Mouse (Mus musculus) ES-Bruce4 (cell line): Measurements from ENCODE around the gene Per3. TPM values are rescaled to one million over a fixed set of nuclear protein-coding genes. Genes with fewer than 3 reads are reported as not detected.

Experiments used
- H3K27ac ChIP-seq: 2 replicates; pipeline ENCODE4 v1.5.1; 2012; ENCODE audit warnings: low read length, inconsistent platforms; ENCODE audit not compliant: insufficient read depth
- H3K27me3 ChIP-seq: 2 replicates; pipeline ENCODE4 v1.6.1; 2012; ENCODE audit warnings: mild to moderate bottlenecking, low read length, inconsistent platforms; ENCODE audit not compliant: control insufficient read depth, poor library complexity, insufficient read depth, severe bottlenecking
- H3K36me3 ChIP-seq: 2 replicates; pipeline ENCODE4 v1.6.1; 2012; ENCODE audit warnings: inconsistent platforms, mild to moderate bottlenecking, low read length, moderate library complexity; ENCODE audit not compliant: control insufficient read depth, poor library complexity, insufficient read depth, severe bottlenecking
- H3K4me1 ChIP-seq: one replicate; pipeline ENCODE4 v1.8.1; 2011; ENCODE audit warnings: low read length; ENCODE audit not compliant: control insufficient read depth, insufficient read depth
- H3K4me3 ChIP-seq: 2 replicates; pipeline ENCODE4 v1.5.1; 2011; ENCODE audit warnings: low read depth, mild to moderate bottlenecking, low read length
- H3K9ac ChIP-seq: 2 replicates; pipeline ENCODE4 v1.6.1; 2012; ENCODE audit warnings: low read depth, mild to moderate bottlenecking, inconsistent platforms; ENCODE audit not compliant: poor library complexity, severe bottlenecking
- H3K9me3 ChIP-seq: replicated peaks from 2 replicates; pipeline ENCODE4 v1.6.1; 2012; ENCODE audit warnings: mild to moderate bottlenecking, low read length, inconsistent platforms; ENCODE audit not compliant: control insufficient read depth, poor library complexity, insufficient read depth, severe bottlenecking
- CTCF ChIP-seq: IDR thresholded peaks from one replicate; pipeline ENCODE4 v1.8.1; 2011; ENCODE audit warnings: low read depth, low read length
- EP300 ChIP-seq: IDR thresholded peaks from 2 replicates; pipeline ENCODE4 v1.6.1; 2011; ENCODE audit warnings: low read depth, low read length; ENCODE audit not compliant: insufficient read depth
- POLR2A ChIP-seq: IDR thresholded peaks from one replicate; pipeline ENCODE4 v1.8.1; 2011; ENCODE audit warnings: low read length; ENCODE audit not compliant: insufficient read depth
- polyA plus RNA-seq: library from polyadenylated mRNA; stranded (reverse); fragments of >200 nt; gene quantifications from 2 replicates; pipeline ENCODE4 v1.2.4, GENCODE M21; 2011; ENCODE audit warnings: low read depth; ENCODE audit not compliant: missing spikeins, insufficient read depth, insufficient read length

Per3 gene
- polyA plus RNA-seq, 1 experiment, result 14.1 TPM

DNA sequence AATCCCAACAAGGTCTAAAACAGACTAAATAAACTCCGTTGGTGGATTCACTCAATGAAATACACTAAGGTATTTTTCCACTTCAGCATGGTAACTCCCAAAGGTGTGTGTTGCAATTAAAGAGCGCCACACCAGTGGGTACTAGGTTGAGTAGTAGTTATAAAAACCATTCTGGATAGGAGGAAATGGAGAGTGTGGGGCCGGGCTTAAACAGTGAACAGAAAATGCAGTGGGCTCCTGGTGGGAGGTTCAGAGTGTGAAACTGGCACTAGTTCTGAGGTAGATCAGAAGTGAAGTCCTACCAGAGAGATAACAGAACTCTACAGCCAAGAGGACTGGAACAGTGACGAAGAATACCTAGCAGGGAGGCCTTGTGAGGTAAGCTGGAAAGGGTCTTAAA lies 14.2 kb upstream of the Per3 start:
- TF ChIP-seq CTCF (no peak), EP300 (no peak), POLR2A (no peak)
- Histone ChIP-seq H3K4me1 (no peaks in the 10 kb centered on the region), H3K27ac (peak overlapping the region; percentile 63), H3K27me3 (no peaks in the 10 kb centered on the region), H3K4me3 (no peak overlapping the region), H3K9me3 (peaks cover 16% of the 10 kb centered on the region), H3K9ac (peak overlapping the region; percentile 44), H3K36me3 (no peaks in the 10 kb centered on the region; the same call in 1 of the 2 replicates)

DNA sequence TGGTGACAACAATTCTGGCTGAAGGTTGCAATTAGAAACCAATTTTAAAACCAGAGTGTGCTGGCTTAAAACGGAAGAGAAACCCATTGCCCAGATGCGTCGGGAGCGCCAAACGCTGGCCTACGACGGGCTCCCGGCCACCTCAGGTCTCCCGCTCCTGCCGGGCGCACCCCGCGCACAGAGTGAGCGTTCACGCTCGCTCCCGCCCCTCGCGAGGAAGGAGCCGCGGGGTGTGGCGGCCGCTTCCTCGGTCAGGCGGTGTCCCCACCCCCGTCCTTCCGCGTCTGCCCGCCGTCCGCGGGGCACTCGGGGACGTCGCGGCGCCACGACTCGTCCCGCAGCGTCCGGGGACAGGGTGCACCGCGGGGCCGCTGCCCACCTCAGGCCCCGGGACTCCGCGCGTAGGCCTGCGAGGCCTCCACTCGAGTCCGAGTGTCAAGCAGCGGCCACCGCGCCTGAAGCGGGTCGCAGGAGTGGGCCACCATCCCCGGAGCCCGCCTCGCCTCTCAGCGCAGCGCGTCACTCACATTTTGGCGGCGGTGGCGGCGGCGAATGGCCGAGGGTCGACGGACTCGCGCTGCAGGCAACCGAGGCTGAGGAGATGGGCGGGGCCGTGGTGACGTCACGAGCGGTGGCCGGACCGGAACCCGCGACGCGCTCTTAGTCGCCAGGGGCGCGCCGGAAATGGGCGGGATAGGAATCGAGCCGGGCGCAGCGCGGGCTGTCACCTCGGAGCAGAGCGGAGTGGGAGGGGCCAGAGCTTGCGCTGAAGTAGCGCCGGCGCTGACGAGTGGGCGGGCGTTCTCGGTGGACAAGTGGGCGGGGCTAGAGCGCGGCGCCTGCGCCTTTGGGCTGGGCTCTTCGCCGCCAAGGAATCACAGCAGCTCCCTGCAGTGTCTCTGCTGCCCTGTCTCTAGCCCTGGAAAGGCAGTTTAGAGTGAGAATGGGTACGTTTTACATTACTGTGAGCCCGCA lies 13.2 kb upstream of the Per3 start, which contains the start of gene Vamp3:
TSS of gene Vamp3 (minus strand) at position 617 of the 975 bp plus-strand sequence.
- Histone ChIP-seq H3K4me3 (peak within 1 kb of the TSS; percentile 88), H3K9me3 (peaks cover 16% of the 10 kb centered on the region), H3K27me3 (no peaks in the 10 kb centered on the region), H3K4me1 (no peaks in the 10 kb centered on the region), H3K27ac (peak within 1 kb of the TSS; percentile 63), H3K36me3 (no peaks in the 10 kb centered on the region; the same call in 1 of the 2 replicates), H3K9ac (peak within 1 kb of the TSS; percentile 76)
- TF ChIP-seq POLR2A (peak; percentile 96), EP300 (no peak), CTCF (no peak)

DNA sequence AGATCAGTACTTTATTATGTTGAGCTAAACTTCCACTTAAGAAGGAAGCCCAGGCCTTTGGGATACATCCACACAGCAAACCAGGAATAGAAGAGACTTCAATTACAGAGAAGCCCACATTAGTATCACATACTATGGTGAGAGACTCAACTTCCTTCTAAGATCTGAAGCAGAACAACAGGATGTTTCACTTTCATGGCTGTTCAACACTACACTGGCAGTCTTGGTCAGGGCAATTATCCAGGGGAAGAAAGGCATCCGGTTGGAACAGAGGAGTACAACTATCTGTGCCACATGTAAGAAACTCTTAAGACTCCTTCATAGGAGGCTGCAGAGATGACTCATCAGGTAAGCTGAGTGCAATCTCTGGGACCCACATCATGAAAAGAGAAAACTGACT lies 6.7 kb upstream of the Per3 start:
- no peaks in the 10 kb centered on the region for H3K27me3 ChIP-seq
- no peak overlapping the region for H3K4me3 ChIP-seq
- TF ChIP-seq POLR2A, result no peak
- TF ChIP-seq EP300, result no peak
- TF ChIP-seq CTCF, result no peak
- H3K9ac ChIP-seq, result no peak overlapping the region
- no peaks in the 10 kb centered on the region for H3K9me3 ChIP-seq
- H3K4me1 ChIP-seq, result no peaks in the 10 kb centered on the region
- peaks cover 5% of the 10 kb centered on the region; the same call in 1 of the 2 replicates for H3K36me3 ChIP-seq
- H3K27ac ChIP-seq, result no peak overlapping the region

DNA sequence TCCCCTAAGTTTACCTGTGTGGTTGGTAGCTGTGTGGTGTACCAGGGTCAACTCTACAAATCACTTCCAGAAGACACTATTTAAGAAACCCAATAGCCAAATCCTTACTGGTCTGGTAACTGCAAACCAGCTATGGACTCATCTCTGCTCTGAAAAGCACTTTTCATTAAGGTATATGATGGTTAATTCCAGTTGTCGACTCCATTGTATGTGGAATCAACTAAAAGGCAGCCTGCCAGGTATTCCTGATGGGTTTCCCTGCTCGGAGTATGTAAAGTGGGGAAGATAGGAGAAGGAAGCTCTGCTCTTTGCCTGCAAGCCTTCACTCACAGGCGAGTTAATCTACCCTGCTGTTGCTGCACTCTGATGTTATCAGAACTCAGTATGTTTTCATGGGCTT lies 2.1 kb upstream of the Per3 start:
- Histone ChIP-seq H3K27ac (no peak overlapping the region), H3K36me3 (peaks cover 5% of the 10 kb centered on the region; the same call in 1 of the 2 replicates), H3K9ac (no peak overlapping the region)

DNA sequence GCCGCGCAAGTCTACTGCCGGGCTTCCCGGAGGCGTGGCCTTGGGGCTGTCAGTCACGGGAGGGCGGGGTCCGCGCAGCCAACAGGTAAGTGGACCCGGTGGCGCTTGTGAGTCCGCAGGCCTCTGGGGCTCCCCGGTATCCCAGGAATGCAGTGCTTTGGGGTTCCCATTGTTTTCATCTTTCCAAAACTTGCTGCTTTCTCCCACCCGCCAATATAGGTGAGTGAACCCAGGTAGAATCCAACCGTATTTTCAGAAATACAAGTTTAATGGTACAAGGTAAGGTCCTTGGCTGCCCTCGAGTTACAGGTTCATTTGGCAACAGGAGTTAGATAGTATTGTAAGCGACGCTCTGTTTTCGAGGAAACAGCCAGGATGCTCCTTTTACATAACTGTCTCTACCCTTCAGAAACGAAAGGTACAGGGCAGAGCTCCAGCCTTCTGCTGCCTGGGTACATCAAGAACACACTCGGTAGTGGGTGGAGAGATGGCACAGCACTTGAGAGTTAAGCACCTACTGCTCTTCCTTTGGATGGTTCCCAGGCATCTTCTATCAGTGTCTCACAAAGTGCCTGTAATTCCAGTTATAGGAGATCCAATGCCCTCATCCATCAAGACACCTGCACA lies 592 bp upstream of the Per3 start:
- Histone ChIP-seq H3K9ac (peak overlapping the region; percentile 72), H3K4me1 (no peaks in the 10 kb centered on the region), H3K27me3 (no peaks in the 10 kb centered on the region), H3K4me3 (peak overlapping the region; percentile 71), H3K36me3 (peaks cover 5% of the 10 kb centered on the region; the same call in 1 of the 2 replicates), H3K27ac (no peak overlapping the region; the same call in 1 of the 2 replicates), H3K9me3 (no peaks in the 10 kb centered on the region)
- TF ChIP-seq POLR2A (no peak), EP300 (no peak), CTCF (no peak)

More for the DNA sequence above, 2.1 kb upstream of the Per3 start:
- Histone ChIP-seq H3K9me3 (no peaks in the 10 kb centered on the region), H3K4me3 (no peak overlapping the region), H3K27me3 (no peaks in the 10 kb centered on the region), H3K4me1 (no peaks in the 10 kb centered on the region)
- TF ChIP-seq POLR2A (no peak), CTCF (no peak), EP300 (no peak)

- H3K9me3 ChIP-seq, result no peaks in the 10 kb centered on the region
- no peak overlapping the region for H3K27ac ChIP-seq
- H3K27me3 ChIP-seq, result no peaks in the 10 kb centered on the region
- H3K4me3 ChIP-seq, result no peak overlapping the region
- no peaks in the 10 kb centered on the region for H3K36me3 ChIP-seq
- H3K9ac ChIP-seq, result no peak overlapping the region
- H3K4me1 ChIP-seq, result no peaks in the 10 kb centered on the region
- TF ChIP-seq EP300 (no peak), POLR2A (no peak), CTCF (no peak)
Measured at GRCm38 (mm10) chr4:151043281-151043680, 1.2 kb downstream of the Per3 start.
